Mouse (Mus musculus) kidney, adult 11 months (tissue): ENCODE data around the gene Mto1.
"Not testable (repeated sequence)": the region's sequence is repeated elsewhere in the genome, so short reads cannot be mapped to it uniquely, and the experiment has no call there.

Experiments
- DNase-seq: peaks from one replicate; pipeline ENCODE4 v3.0.0; 2022

The Mto1 gene

DNA sequence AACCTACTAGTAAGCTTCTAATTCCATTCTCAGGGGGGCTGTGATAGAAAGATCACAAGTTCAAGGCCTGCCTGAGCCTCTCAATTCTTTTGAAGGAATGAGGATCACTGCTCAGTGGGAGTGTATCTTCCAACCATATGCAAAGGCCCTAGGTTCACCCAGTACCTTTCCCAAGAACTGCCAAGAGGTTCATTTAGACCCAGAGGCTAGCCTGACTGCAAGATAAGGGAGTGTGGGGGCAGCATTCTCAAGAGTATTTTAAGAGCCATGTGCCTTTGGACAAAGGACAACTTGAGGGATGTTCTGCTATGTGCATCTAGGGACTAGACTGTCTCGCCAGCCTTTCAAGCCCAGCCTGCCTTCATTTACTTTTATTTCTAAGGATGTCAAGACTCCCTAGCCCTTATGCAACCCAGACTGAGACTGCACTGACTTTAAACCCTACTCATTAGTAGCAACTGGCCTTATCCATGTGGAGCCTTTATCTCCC lies 28.6 kb downstream of the Mto1 start:
- DNase-seq = no peak

DNA sequence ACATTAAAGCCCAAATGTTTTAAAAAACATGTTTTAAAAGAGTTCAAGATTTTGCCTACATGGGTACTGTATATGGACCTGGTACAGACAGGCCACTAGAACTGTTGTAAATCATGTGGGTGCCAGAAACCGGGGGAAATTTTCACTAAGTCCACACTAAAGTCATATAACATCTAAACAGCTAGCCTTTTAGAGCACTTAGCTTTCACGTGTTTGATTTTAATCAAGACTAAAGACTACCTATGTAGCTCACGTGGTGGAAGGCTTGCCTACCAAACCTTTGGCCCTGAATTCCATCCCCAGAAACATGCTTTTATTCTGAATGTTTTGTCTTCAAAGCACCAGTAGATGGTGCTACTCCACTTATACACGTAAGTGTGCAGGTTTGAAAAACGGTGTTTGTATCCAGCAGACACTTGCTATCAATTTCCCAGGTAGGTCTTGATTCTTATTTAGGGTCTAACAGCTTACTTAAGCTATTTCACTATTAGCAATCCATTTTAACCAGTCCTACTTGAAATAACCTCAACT lies 29.1 kb downstream of the Mto1 start:
- no peak for DNase-seq

DNA sequence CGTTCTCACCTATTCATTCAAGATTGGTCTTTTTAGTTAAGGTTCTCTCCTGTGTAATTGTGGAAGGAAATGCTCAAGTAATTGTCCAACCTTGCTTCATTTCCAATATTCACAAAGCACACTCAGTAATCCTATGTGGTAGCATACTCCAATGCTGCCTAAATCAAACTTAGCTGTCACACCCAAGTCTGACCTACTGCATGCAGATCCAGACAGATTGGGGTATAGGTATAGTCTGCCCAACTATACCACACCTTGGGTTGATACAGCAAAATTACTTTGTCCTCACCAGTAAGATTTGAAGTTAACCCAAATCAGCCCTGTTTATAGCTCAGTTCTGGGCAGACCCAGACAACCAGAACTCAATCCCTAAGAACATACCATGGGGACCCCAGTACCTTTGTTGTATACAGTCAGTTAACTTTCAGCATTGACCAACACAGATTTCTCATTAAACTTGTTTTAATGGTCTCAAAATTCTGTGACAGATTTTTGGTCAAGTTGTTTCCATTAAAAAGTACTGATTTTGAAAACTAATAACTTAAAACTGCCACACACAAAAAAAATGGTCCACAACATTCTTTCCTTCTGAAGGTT lies 30.1 kb downstream of the Mto1 start:
- DNase-seq = not testable (repeated sequence)

DNA sequence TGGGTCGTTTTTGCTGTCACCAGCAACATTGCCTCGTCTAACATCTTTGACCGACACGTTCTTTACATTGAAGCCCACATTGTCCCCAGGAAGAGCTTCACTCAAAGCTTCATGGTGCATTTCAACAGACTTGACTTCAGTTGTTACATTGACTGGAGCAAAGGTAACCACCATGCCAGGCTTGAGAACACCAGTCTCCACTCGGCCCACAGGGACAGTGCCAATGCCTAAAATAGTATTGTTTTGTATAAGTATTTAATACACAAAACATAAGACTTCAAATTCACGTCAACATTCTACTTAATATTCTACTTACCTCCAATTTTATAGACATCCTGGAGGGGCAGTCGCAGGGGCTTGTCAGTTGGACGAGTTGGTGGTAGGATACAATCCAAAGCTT lies 31.3 kb downstream of the Mto1 start:
- not testable (repeated sequence) for DNase-seq

DNA sequence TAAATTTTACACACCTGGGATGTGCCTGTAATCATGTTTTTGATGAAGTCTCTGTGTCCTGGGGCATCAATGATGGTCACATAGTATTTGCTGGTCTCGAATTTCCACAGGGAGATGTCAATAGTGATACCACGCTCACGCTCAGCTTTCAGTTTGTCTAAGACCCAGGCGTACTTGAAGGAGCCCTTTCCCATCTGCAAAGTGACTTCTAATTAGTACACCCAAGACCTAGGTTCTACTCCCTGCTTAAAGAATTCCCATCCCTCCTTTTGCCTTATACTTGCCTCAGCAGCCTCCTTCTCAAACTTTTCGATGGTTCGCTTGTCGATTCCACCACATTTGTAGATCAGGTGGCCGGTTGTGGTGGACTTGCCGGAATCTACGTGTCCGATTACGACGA lies 32.2 kb downstream of the Mto1 start:
- DNase-seq = not testable (repeated sequence)

DNA sequence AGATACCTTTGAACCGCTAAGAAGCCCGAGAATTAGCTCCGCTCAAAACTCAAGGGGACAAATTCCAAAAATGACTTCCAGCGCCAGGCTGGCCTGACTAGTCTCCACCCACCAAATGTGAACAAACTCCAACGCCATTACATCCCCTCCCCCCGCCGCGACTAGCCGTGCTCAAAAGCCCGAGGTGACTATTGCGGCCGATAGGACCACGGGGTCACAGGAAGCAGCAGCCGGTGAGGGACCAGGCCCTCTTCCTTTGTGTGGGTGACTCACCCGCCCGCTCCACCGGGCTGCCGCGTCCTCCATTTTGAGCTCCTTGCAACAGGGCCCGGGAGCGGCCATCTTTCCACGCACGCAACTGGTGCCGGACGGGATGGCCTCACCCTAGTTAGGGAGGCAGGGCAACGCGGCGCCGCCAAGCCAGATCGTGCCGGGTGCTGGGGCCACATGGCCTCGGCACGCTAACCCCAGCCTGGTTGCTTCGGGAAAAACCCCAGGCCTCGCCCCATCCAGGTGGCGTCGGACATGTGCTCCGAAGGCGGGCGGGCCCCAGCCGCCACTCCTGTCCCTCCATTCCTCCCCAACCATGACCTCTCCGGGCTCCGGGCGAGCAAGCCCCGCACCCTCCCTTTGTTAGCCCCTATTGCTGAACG lies 32.8 kb downstream of the Mto1 start:
- peak; percentile 83 for DNase-seq

DNA sequence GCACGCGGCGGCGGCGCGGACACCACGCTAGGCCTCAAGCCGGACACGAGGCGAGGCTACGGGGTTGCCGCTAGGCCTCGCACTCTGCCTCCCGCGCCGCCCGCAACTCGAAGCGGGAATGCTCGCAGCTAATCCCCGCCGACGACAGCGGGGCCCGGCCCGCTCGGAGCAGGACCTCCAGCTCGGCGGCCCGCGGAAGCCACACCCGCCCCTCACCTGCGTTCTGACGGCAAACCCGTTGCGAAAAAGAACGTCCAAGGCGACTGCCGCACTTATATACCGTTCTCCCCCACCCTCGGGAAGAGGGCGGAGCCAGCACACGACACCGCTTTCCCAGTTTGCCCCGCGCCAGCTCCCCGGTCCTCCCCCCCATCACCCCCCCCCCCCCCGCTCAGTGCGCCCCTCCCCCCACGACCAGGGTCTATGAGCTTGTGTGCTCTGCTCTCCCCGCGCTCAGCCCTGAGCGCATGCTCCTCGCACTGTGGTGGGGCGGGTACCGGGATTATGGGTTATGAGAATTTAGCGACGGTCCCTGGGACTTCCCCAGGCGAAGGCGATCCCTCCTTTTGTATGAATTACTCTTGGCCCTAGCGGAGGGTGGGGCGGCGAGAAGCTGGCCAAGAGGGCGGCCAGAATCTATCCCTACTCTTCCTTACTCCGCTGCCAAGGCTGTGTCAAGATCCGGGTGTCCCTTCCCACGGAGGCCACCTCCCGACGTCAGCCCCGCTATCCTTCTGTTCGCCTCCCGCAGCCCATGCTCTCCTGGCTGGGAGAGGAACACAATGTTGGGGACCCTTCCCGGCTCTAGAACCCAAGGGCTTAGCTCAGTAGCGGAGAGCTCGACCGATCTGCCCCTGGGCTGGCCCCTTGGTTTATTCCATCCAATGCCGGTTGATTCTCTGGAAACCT lies 33.7 kb downstream of the Mto1 start:
- peak; percentile 98 for DNase-seq

DNA sequence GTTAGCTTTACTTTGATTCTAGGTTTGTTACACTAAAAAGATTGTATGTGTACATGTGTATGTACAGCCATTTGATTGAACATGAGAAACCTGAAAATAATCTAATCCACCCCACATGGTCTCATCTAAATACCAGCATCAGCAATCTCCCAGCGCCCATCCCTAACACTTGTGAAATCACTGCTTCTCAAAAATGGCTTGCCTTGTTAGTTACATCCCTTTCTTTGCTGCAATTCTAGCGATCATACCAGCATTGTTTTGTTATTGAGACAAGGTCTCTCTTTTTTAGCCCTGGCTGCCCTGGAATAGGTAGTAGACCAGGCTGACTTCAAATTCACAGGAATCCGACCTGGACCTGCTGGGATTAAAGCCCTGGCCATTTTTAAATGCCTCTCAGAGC lies 34.4 kb downstream of the Mto1 start:
- DNase-seq = no peak

DNA sequence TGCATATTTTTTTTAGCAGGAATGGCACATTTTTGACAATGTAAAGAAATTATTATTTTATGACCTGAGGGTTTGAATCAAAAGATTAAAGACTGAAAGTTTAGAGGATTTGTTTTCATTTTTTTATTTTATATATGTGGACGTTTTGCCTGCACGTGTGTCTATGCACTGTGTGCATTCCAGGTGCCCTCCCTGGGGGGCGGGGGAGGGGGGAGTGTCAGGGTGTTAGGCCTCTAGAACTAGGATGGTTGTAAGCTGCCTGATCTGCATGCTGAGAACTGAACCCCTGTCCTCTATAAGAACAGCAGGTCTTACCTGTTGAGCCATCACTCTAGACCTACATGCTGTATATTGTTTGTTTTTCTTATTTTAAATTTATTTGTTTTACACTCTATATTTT lies 36.7 kb downstream of the Mto1 start:
- DNase-seq = no peak

DNA sequence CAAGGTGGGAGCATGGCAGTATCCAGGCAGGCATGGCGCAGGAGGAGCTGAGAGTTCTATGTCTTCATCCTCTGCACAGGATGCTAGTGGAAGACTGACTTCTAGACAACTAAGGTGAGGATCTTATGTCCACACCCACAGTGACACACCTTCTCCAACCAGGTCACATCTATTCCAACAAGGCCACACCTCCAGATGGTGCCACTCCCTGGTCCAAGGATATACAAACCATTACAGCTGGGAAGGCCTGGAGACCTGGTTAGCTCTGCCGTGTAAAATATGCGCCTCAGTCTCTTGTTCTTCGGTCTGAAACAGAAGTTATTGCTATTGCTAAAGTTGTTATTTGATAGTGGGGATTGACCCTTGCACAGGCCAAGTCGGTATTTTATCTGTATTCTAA lies 40.0 kb downstream of the Mto1 start:
- DNase-seq = not testable (repeated sequence)

DNA sequence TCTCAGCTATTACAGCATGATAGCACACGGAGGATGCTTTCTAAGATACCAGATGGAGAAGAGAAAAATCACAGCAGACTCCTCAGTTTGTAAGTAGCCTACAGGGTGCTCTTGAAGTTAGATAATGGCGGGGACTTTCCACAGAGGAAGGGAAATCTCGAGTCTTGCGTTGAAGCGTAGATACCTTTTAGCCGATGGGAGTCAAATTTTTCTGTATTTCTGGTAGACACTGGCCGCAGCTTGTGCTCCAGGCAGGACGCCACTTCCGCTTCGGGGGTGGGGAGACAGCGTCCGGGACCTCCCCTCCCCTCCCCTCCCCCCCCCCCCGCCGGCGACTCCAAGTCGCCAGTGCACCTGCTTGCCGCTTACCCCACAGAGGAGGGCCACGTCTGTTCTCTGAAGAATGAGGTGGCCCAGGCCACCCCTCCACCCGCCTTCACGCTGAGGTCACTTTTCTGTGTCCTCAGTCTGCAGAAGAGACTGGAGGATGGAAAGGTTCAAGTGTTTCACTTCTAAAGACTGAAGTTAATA lies 40.9 kb downstream of the Mto1 start, which contains the start of gene Eef1a1:
Eef1a1 (minus strand) TSS at position 262 of the 531 bp plus-strand sequence.
- peak; percentile 52 for DNase-seq

DNA sequence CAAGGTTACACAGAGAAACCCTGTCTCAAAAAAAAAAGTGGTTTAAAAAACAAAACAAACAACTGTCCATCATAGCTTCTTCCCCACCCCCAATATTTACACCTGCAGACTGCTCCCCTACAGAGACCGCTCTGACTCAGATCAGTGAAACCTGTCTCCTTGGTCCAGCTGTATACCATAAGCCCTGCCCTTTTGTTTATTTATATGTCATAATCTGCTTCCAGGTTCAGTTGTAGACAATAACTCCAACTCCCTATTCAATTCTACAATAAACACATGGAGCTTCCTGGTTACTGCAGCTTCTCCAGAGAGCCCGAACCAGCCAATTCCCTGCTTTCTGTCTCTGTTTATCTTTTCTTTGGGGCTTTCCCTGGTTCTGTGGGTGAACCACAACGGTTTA lies 43.2 kb downstream of the Mto1 start:
- no peak for DNase-seq

DNA sequence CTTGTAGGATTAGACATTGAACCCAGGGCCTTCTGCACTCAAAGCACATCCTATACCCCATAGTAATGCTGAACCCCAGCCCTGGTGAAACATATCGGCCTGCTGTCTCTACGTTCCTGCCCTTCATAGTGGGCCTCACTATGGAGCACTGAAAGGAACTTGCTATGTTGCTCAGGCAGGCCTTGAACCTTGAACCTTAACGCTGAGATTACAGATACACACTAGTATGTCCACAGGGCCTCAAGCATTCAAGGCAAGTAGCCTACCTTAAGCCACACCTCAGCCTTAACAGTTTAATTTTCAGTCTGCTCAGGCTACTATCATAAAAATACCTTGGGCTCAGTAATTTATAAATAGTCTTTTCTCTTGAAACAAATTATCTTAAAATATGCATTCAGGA lies 44.2 kb downstream of the Mto1 start:
- DNase-seq = no peak

DNA sequence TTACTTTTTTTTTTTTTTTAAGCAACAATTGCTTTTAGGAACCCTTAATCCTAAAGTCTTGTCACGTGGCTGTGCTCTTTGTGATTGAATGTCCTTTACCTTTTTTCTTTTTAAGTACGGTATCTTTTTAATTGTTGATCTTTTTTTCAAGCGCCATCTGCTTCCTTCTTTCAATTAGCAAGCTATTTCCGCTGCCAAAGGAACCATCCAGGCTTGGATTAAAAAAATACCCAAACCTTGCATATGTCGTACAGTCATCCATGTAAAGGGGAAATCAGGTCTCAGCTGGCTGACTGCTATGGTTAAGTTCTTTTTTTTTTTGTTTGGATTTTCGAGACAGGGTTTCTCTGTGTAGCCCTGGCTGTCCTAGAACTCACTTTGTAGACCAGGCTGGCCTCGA lies 45.2 kb downstream of the Mto1 start:
- DNase-seq = no peak

DNA sequence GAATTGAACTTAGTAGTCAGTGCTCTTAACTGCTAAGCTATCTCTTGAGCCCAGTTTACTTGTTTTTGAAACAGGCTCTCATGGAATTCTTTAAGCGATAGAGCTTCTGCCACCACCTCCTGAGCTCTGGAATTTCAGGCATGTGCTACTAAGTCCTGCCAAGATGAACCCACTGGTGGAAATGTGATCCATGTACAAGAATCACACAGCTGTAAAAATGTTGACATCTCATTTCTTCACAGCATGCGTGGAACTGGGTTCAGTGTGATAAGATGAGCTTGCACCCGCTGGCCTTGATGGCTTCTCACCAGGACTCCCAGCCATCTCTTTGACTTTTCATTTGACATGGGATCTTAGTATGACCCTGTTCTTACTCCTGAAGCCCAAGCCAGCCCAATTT lies 52.4 kb downstream of the Mto1 start:
- no peak for DNase-seq

DNA sequence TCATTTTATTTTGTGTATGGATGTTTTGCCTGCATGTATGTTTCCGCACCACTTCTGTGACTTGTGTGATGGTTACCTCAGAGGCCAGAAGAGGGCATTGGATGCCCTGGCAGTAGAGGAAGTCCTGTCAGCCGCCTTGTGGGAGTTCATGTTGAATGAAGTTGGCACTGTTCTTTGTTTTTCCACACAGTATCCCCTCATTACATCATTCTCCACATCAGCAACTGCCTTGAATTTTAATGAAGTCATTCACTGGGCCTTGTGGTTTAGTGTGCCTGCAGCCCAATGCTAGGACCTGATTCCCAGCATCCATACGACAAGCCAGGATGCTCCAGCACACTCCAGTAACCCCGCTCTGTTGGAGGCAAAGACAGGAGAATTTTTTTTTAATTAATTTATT lies 53.3 kb downstream of the Mto1 start:
- DNase-seq = no peak

DNA sequence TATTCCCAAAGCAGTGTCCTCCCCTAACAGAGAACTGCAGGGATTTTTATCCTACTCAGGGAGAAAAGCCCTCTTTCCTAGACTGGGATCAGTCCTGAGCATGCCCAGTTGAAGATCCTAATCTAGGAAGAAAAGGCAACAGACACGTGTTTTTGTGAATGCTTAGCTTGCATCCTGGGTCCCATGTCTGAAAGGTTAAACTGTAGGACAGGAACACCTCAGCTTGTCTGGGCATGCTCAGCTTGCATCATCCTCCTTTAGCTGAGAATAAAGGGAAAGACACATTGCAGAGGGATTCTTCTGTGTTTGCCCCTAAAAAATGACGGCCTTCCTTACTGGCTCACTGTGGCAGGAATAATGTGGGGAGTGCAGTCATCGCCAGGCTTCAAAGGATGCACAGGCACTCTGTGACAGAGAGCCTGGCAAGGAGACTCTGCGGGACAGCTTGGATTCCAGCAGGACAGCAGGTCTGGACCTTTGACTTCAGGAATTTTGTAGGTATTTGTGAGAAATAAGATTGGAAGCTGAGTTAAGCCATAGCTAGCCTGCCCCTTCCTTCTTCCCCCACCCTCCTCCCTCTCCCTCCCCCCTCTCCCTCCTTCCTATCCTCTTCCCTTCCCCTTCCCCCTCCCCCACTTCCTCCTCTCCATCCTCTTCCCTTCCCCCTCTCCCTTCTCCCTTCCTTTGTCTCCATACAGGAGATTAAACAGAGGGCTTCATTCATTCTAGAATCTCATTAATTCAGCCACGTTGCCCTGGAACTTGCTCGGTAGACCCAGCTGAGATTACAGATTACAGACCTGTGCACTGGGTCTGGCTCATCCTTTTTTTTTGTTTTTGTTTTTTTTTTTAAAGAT lies 55.4 kb downstream of the Mto1 start:
- no peak for DNase-seq

DNA sequence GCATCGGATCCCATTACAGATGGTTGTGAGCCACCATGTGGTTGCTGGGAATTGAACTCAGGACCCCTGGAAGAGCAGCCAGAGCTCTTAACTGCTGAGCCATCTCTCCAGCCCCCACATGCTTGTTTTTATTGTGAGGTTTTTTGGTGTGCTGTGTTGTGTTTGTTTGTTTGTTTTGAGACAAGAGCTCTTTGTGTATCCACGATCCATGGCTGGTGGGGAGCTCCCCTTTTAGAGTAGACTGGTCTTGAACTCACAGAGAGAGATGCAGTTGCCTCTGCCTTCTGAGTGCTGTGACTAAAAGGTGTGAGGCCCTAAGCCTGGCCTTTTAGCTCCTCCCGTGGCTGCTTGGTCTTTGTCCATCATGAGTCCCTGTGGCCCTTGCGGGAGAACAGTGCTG lies 56.1 kb downstream of the Mto1 start:
- no peak for DNase-seq

DNA sequence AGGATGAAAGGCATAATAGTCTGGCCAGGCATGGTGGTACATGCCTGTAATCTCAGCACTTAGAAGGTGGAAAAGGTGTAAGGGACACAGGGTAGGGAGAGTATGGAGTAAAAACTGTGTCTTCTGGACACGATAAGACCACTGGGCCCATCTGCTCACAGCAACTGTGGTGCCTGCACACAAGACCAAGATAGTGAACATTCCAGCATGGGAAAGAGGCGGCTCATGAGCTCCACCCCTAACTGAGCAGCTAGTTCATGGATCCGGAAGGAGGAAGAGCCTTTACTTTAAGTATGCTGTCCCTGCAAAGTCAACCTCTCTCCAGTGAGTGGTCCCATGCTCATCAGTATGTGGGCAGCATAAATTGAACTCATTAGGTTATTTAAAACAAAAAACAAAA lies 56.7 kb downstream of the Mto1 start:
- no peak for DNase-seq

DNA sequence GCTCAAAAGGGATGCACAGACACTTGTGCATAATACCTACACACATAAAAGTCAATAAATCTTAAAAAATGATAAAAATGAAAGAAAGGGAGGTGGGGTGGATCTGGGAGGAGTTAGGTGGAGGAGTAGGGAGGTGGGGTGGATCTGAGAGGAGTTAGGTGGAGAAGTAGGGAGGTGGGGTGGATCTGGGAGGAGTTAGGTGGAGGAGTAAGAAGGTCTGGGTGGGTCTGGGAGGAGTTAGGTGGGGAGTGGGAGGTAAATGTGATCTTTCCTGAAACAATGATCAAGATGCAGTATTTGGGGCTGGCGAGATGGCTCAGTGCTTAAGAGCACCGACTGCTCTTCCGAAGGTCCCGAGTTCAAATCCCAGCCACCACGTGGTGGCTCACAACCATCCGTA lies 57.2 kb downstream of the Mto1 start:
- DNase-seq = no peak

DNA sequence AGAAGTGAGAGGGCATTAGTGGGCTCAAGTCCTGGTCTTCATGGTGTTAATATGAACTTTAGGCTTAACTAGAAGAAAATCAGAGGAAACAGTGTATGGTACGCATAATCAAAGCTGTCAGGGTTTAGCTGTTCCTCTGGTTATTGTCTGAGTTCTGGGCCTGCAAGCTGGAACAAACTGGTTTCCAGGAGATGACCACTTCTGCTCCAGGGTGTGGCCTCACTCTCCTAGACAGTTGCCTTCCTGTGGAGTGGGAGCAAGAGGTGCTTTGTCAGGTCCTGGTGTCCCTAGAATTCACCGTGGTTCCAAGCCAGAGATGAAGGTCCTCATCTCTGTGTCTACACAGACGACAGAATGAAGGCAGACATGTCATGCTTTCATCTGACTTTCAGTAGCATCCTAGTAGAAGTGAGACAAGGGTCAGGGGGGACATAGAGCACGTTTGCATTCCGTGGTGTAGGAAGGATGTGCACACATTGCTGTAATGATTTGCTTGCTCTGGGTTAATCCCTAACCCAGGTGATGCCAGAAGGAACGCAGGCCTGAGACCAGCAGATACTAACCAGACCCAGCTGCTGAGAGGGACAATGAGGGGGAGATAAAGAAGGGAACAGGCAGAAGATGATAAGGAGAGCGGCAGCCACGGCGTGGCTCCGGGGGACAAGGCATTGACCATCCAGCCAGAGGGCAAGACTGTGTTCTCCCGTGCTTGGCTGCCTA lies 58.2 kb downstream of the Mto1 start:
- DNase-seq = peak; percentile 68

DNA sequence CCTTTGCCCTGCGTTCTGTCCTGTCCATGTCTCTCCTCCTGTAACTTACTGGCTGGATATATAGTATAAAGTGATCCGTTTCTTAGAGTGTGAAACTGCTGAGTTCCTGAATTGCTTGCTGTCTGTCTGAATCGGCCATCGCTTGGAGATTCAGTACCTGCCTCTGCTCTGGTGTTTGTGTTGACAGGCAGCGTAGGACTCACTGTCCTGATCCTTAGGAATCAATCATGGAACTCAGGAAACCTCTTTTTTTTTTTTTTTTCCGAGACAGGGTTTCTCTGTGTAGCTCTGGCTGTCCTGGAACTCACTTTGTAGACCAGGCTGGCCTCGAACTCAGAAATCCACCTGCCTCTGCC lies 58.7 kb downstream of the Mto1 start:
- no peak for DNase-seq
